Mouse (Mus musculus): ENCODE data around the gene Tmem179b.

Tmem179b gene

DNA sequence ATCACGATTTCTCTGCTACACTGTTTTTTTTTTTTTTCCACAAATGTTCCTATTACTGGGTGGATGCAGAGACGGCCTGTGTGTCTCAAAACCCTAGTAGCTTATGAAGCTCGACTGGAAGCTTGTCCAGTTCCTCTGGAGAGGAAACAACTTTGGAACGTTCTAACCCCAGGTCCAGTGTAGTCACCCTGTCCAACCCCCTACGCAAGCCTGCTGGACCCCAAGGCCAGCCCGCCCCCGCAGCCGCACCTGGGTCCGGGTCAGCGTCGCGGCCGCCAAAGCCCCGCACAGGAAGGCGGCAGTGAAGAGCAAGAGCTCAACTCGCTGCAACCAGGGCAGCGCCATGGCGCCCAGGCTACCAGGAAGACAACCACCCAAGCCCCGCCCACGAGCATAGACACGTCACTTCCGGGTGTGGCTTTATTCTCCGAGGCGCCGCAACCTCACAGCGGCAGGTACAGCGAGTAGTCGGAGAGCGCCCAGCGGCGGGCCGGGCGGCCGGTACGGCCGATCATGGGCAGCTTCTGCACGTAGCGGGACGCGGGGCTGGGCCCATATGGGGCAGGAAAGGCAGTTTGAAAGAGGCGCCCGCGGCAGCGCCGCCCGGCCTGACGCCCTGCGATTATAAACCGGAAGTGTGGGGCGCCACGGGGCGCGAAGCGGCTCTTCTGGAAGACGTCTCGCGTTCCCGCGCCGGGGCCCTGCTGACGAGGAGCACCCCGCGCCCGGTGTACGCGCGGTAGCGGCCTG is at the start of gene Tmem179b:
Gene Tmem179b (minus strand): TSS at position 382 of the 750 bp plus-strand sequence.
- DNase-seq (ENCODE audit: low spot score in 2 of 2), result peak; percentile 95 to 96

DNA sequence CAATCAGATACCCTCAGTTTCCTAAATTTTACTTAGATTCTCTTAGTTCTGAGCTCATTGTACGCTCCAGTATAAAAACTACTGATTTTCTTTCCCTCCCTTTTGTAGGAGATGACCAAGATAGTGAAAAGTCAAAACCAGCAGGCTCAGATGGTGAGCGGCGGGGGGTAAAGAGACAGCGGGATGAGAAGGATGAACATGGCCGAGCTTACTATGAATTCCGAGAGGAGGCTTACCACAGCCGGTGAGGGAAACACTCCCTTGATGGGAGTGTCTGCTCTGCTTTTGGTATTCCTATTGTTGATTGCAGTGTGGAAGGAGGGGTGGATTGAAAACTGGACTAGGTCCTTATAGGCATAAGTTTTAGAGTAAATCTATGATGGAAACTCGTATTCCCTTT is 48.4 kb upstream of the Tmem179b start:
- DNase-seq (ENCODE audit: low spot score in 2 of 2), result no peak

DNA sequence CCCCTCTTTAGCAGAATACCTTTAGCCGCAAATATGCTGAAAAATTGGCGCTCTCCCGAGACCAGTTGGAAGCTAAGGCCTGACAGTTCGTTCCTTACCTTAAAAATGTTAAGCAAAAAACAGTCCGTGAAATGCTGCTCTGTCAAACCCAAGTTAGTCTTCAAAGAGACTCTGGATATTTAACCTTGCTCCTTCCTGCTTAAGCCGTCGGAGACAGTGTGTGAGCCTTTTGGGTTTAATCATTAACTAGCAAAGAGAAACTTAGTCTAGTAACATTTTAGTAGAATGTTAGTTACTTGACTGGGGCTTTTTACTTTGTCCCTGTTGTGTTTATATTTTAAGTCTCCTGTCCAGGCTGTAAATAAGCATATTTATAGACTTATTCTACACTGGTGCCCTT is 46.9 kb upstream of the Tmem179b start:
- no peak for DNase-seq (ENCODE audit: low spot score in 2 of 2)

DNA sequence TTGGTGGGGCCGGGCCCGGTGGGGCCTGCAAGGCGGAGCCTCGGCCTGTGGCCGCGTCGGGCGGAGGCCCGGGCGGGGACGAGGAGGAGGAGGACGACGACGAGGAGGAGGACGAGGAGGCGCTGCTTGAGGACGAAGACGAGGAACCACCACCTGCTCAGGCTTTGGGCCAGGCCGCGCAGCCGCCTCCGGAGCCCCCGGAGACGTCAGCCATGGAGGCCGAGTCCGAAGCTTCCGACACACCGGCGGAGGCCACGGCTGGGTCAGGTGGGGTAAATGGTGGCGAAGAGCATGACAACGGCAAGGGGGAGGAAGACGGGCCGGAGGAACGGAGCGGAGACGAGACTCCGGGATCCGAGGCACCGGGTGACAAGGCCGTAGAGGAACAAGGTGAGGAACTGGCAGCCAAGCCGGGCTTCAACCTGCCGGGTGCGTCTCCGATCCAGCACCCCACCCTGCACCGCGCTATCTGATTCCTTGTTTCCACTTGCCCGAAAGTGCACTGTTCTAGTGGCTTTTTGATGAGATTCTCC is 46.2 kb upstream of the Tmem179b start:
- DNase-seq (ENCODE audit: low spot score in 2 of 2), result no peak

- peak; percentile 94 to 96 for DNase-seq (ENCODE audit: low spot score in 2 of 2)
Observed at GRCm38 (mm10) chr19:8819596-8820423, 45.5 kb upstream of the Tmem179b start, which contains the start of gene Hnrnpul2. TSS of gene Hnrnpul2 (plus strand) at chr19:8820010.

DNA sequence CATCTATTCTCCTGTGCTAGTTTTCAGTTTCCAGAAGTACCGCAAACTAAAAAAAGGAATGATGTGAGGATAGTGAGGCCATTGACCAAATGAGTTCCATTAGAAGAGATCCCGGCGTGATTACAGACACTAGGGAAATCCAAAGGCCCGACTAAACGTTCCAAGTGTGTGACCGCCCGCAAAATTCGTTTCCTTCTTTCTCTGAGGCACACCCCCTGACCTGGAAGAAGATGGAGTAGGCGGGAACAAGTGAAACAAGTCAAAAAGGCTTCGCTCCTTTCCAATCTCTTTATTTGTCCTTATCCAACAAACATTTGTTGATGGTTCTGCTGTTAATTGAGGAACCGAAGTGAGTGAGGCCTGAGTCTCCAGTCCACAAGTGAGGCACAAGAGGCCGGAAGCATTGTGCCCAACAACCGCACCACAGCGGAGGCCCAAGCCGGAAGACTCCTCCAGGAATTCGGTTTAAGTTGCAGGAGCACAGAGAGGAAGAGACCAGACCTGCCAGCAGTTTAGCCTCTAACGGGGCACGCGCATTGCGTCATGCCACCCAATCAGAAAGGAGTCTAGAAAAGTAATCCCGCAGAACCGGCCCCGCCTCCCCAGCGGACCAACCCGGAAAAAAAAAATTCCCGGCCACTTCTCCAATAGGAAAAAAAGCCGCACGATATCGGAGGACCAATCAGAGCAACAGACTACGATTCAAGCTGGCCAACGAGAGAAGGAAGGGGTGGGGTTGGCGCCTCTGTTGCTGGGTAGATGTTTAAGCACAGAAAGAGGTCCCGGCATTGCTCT is 44.7 kb upstream of the Tmem179b start, which contains the start of gene Ttc9c:
Gene Ttc9c (minus strand): TSS at position 533 of the 795 bp plus-strand sequence.
- DNase-seq (ENCODE audit: low spot score in 2 of 2), result peak; percentile 82 to 91

DNA sequence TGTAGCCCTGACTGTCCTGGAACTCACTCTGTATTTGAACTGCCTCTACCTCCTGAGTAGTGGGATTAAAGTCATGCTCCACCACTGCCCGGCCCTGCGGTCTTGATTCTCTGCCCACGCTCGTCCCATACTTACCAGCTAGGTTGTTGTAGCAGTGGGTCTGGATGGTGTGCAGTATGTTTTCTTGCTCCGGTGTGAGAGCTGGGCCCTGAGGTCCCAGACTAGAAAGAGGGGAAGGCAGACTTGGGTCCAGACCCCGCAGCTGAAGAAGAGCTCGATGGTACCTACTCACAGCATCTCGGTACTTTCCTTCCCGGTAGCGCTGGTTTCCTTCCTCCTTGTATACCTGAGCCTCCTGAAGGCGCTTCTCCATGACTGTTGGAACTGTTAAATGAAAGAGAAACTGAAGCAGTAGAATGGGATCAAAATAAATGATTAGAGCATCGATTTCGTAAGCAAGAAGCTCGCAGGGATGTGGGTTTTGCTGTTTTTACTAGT is 44.1 kb upstream of the Tmem179b start:
- no peak for DNase-seq (ENCODE audit: low spot score in 2 of 2)

DNA sequence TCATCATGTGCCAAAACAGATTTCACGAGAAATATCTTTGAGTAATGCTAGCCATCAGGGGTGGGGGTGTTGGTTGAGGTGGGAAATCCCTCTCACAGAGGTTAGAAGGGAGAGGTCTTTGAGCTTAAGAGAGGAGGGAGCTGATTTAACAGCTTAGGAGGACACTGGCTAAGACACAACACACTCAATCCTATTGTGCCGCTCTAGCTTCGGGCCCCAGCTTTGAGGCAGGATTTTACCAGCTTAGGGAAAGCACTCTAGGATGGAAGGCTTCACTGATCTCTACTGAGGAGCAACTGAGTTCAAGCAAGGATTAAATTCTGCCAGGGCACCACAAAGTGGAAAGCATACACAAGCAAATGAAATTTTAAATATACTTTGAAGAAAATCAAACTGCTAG is 42.7 kb upstream of the Tmem179b start:
- no peak for DNase-seq (ENCODE audit: low spot score in 2 of 2)

- DNase-seq (ENCODE audit: low spot score in 2 of 2), result no peak
Observed at GRCm38 (mm10) chr19:8815812-8816211, 41.5 kb upstream of the Tmem179b start.

DNA sequence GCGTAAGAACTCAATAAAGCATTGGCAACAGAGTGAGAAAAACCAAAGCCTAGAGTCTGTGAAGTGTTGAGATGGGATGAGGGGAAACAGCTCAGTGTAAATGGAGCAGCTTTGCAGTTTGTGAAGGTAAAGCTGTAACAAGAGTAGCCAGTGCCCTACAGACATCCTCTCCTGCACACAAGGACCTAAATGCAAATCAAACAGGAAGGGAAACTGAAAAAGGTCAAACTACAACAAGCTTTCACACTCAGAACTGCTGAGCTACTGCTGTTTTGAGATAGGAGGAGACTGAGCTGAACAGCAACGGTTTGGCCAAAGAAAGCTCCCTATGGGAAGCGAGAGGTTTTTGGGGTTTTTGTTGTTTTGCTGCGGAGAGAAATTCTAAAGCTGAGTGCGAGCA is 32.5 kb upstream of the Tmem179b start:
- DNase-seq (ENCODE audit: low spot score in 2 of 2), result no peak

DNA sequence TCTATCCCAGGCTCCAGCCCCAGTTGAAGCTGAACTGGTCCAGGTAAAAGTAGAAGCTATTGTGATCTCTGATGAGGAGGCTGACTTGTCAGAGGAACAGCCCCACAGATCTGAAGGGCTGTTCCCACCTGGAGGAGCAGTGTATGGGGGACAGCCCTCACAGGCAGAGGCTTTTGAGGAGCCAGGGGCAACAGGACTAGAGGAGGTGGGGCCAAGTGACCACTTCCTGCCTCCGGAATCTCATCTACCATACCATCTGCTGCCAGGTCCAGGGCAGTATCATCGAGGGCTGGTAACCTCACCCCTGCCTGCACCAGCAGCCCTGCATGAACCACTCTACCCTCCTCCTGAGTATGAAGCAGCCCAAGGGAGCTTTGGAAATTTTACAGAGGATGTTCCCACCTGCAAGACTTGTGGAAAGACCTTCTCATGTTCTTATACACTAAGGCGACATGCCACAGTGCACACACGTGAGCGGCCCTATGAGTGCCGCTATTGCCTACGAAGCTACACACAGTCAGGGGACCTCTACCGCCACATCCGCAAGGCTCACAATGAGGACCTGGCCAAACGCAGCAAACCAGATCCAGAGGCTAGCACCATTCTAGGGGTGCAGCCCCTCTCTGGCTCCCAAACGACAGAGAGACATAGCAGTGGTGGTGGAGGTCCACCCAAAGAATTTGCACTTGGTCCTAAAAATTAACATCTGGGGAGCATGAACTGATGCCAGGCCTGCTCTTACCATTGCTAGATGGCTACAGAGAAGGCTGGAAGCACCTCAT is 29.8 kb upstream of the Tmem179b start:
- DNase-seq (ENCODE audit: low spot score in 2 of 2), result no peak

DNA sequence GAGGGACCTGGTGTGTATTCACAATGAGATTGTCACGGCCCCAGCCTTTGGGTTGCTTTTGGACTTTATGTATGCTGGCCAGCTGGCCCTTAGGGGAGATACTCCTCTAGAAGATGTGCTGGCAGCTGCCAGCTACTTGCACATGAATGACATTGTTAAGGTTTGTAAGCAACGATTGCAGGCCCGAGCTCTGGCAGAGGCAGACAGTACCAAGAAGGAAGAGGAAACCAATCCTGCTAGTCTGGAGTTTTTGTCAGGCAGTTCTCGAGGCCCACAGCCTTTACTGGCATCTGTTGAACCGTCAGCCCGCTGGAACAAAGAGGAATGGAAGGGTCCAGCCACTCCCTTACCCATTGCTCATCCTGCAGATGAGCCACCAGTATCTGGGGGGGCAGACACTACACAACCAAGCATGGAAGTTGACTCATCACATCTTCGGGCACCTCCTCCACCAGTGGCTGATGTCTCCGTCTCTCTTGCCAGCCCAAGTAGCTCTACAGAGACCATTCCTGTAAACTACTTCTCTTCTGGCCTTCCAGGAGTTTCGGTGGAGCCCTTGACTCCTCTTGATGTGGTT is 29.0 kb upstream of the Tmem179b start:
- DNase-seq (ENCODE audit: low spot score in 2 of 2), result no peak

- DNase-seq (ENCODE audit: low spot score in 2 of 2), result peak; percentile 73 to 88
Observed at GRCm38 (mm10) chr19:8802130-8802821, 28.0 kb upstream of the Tmem179b start, which contains the start of gene Zbtb3. TSS of gene Zbtb3 (plus strand) at chr19:8802555.

DNA sequence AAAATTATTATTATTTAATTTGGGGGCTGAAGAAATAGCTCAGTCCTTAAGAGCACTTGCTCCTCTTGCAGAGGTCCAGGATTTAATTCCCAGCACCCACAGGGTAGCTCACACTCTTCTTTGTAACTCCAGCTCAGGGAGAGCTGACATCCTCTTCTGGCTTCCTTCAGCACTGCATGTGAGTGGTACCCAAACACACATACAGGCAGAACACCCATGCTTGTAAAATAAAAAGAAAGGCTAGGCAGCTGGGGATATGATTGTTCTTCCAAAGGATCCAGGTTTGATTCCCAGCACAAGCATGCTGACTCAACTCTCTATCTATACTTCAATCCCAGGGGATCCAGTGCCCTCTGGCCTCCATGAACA is 24.7 kb upstream of the Tmem179b start:
- no peak for DNase-seq (ENCODE audit: low spot score in 2 of 2)

- peak; percentile 60 to 85 for DNase-seq (ENCODE audit: low spot score in 2 of 2)
Observed at GRCm38 (mm10) chr19:8798264-8798946, 24.1 kb upstream of the Tmem179b start, which contains the start of gene Polr2g. TSS of gene Polr2g (minus strand) at chr19:8798577.

- DNase-seq (ENCODE audit: low spot score in 2 of 2), result no peak
Observed at GRCm38 (mm10) chr19:8790171-8790570, 15.9 kb upstream of the Tmem179b start.

DNA sequence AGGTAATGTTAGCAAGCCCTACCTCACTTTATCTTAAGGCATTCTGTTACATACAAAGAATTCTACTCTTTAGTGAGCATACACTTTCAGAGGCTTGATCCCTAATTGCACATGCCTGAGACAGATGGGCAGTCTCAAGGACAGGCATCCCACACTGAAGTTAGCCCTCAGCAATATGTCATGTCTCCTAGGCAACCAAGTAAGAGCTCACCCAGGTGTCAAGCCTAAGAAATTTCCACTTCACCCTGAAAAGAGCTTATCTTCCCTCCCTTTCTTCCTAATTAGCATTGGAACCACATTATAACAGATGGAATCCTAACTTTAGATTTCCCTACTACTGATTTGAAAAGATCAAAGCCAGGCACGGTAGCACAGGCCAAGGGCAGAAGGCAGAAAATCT is 14.9 kb upstream of the Tmem179b start:
- no peak for DNase-seq (ENCODE audit: low spot score in 2 of 2)

DNA sequence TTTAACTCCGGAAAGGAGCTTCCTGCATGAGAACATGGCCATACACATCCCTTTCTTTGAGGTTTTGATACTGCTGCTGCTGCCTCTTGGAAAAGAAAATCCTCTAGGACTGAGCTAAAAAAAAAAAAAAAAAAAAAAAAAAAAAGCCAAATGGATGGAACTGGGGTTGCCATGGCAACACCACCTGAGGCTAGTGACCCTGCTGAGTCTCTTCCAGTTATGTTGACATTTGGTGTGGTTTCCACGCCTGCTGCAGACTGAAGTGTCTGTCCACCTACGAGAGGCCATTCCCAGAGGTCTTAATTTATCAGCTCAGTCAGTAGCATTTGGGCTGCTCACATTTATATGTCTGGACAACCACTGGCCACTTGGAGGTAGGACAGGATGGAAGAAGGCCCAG is 14.3 kb upstream of the Tmem179b start:
- no peak for DNase-seq (ENCODE audit: low spot score in 2 of 2)
